Comparison of ENCODE assay signal across 9 mouse cellular contexts in the genomic region with DNA sequence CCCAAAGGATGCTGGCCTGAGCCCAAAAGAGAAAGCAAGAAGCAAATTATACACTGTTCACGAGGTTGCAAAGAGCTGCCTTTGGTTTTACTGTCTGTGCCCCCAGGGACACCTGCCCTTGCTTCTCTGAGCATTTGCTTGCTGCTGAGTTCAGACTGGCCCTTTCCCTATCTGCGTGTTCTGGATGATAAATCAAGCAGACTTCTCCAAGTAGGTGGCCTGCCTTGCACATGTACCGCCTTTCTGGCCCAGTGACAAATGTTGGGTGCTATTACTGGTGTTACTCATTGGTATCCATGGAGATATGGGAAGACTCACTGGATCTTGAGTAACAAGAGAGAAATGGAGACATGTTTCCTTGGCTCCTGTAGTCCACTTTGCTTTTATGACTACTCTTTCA. TPM values are rescaled to one million over a fixed set of nuclear protein-coding genes. Genes with fewer than 3 reads are reported as not detected.
DNase-seq lines count a peak whose midpoint lies in the region; ATAC-seq and TF ChIP-seq lines count a peak whose summit lies in the region.
"Had no signal": no experiment of that assay in that cellular context is flagged by ENCODE, and none has a peak within 500 bp of the region (broad histone marks: within the 10 kb centered on the region; RNA-seq: fewer than 3 reads in every experiment).

No protein-coding gene starts in this region.

- no peaks in the 10 kb centered on the region for H3K27me3 ChIP-seq in limb, embryonic 15.5 days
- H3K27me3 ChIP-seq in cerebellum, adult 2 months (ENCODE audit: control insufficient read depth, insufficient read depth, low read length), result no peaks in the 10 kb centered on the region

- H3K4me1 ChIP-seq in limb, embryonic 15.5 days, result peaks cover 9% of the 10 kb centered on the region
- no peaks in the 10 kb centered on the region for H3K4me1 ChIP-seq in cerebellum, adult 2 months (ENCODE audit: control insufficient read depth, insufficient read depth, low read length)

- TF ChIP-seq CTCF in cerebellum, adult 2 months (IDR thresholded peaks at IDR 0.05; ENCODE audit: borderline replicate concordance, insufficient read depth, low read depth, low read length), result no peak

- ATAC-seq in limb, embryonic 15.5 days (ENCODE audit: insufficient number of reproducible peaks, low FRiP score, low TSS enrichment, low read depth), result 0 out of 2 replicates have a peak, but pooled peaks have one; percentile 35

- TF ChIP-seq POLR2A in cerebellum, adult 2 months (IDR thresholded peaks at IDR 0.05; ENCODE audit: borderline replicate concordance, insufficient read depth, low read length), result no peak

- H3K36me3 ChIP-seq in limb, embryonic 15.5 days, result no peaks in the 10 kb centered on the region

- no peak overlapping the region for H3K27ac ChIP-seq in limb, embryonic 15.5 days
- H3K27ac ChIP-seq in cerebellum, adult 2 months (ENCODE audit: insufficient read depth, low read length), result no peak overlapping the region

- no peak overlapping the region for H3K9ac ChIP-seq in limb, embryonic 15.5 days

- no peak overlapping the region for H3K4me2 ChIP-seq in limb, embryonic 15.5 days

- WGBS in limb, embryonic 15.5 days, result 18% methylated on average over 3 of the region's 3 CpGs
- WGBS in cerebellum, adult 2 months, result 27% methylated on average over 3 of the region's 3 CpGs

- no peaks in the 10 kb centered on the region for H3K9me3 ChIP-seq in limb, embryonic 15.5 days

- no peak overlapping the region for H3K4me3 ChIP-seq in limb, embryonic 15.5 days
- H3K4me3 ChIP-seq in cerebellum, adult 2 months (replicated peaks; ENCODE audit: insufficient read depth, low read depth, low read length), result no peak overlapping the region

- peak; percentile 55 for DNase-seq in layer of hippocampus, adult 11-12 months (ENCODE audit: low spot score)
- no peak for DNase-seq in layer of hippocampus, postnatal 25 days (ENCODE audit: extremely low spot score in 1 of 2, low spot score in 1 of 2)
- peak; percentile 90 for DNase-seq in brain, adult 2 months (ENCODE audit: low read depth, low spot score)
- DNase-seq in kidney, adult 9 months, result peak; percentile 28
- peak; percentile 48 for DNase-seq in skeletal muscle tissue, adult 2 months (ENCODE audit: low read depth, low spot score)
- no peak for DNase-seq in cerebellum, adult 2 months
- DNase-seq in thymus, adult 18-20 months, result no peak

RNA-seq across cellular contexts. Expression of a gene that starts 43.4 kb away (rescaled TPM):
- not detected for total RNA-seq in layer of hippocampus, postnatal 25 days (2021)
- 39.8 and 43.6 TPM in 2 replicates for polyA plus RNA-seq in limb, embryonic 15.5 days (2015; fragmentation: Nextera tagmentation; extraction: Ambion mirVana)
- not detected in 2 replicates for polyA plus RNA-seq in cerebellum, adult 2 months (2012; rRNA removed)
- total RNA-seq: hematopoietic stem cell, adult 5-6 weeks had no signal

Comparison
In these comparisons a context has a peak if more than half of its experiments do, and no peak if none do; other contexts are left out.
1. DNase-seq: peak in layer of hippocampus, adult 11-12 months (single experiment), brain, adult 2 months (single experiment), kidney, adult 9 months (single experiment) and skeletal muscle tissue, adult 2 months (single experiment); none in layer of hippocampus, postnatal 25 days (0 of 2), cerebellum, adult 2 months (0 of 2) and thymus, adult 18-20 months (0 of 2).
2. RNA of a gene that starts 43.4 kb away (polyA plus RNA-seq): 39.8 to 43.6 TPM in limb, embryonic 15.5 days; not detected in cerebellum, adult 2 months; every median in the first group is over 10 times any median in the second.